Mouse (Mus musculus) hindbrain, embryonic 11.5 days (tissue): ENCODE data around the gene Zfp160. TPM values are rescaled to one million over a fixed set of nuclear protein-coding genes. Genes with fewer than 3 reads are reported as not detected.
"Not testable (repeated sequence)": the region's sequence is repeated elsewhere in the genome, so short reads cannot be mapped to it uniquely, and the experiment has no call there.

Experiments
- ATAC-seq: fragments of 200-750 bp; cut with Nextera tagmentation; 2 replicates; pipeline ENCODE4 v1.8.0; 2017; ENCODE audit warnings: mild to moderate bottlenecking, moderate TSS enrichment, moderate library complexity; ENCODE audit not compliant: low FRiP score
- DNase-seq: peaks from one replicate; pipeline ENCODE4 v3.0.0-alpha.2; 2015; ENCODE audit warnings: low spot score
- H3K27ac ChIP-seq: fragments of 300-500 bp; sonication (generic); 2 replicates; pipeline ENCODE4 v1.5.1; 2014; ENCODE audit warnings: mild to moderate bottlenecking, low read depth, low read length
- H3K27me3 ChIP-seq: fragments of 300-500 bp; sonication (generic); 2 replicates; pipeline ENCODE4 v1.6.1; 2014; ENCODE audit warnings: mild to moderate bottlenecking, low read length, moderate library complexity, mixed read lengths; ENCODE audit not compliant: control insufficient read depth, insufficient read depth
- H3K36me3 ChIP-seq: fragments of 300-500 bp; sonication (generic); 2 replicates; pipeline ENCODE4 v1.6.1; 2014; ENCODE audit warnings: mild to moderate bottlenecking, low read length, moderate library complexity, mixed read lengths; ENCODE audit not compliant: control insufficient read depth, insufficient read depth
- H3K4me1 ChIP-seq: fragments of 300-500 bp; sonication (generic); replicated peaks from 2 replicates; pipeline ENCODE4 v1.6.1; 2014; ENCODE audit warnings: low read length, mixed read lengths; ENCODE audit not compliant: control insufficient read depth, insufficient read depth
- H3K4me2 ChIP-seq: fragments of 300-500 bp; sonication (generic); replicated peaks from 2 replicates; pipeline ENCODE4 v1.6.1; 2014; ENCODE audit warnings: mild to moderate bottlenecking, low read depth, low read length
- H3K4me3 ChIP-seq: fragments of 300-500 bp; sonication (generic); 2 replicates; pipeline ENCODE4 v1.5.1; 2014; ENCODE audit warnings: low read depth, low read length
- H3K9ac ChIP-seq: fragments of 300-500 bp; sonication (generic); 2 replicates; pipeline ENCODE4 v1.6.1; 2014; ENCODE audit warnings: low read depth, low read length
- H3K9me3 ChIP-seq: fragments of 300-500 bp; sonication (generic); 2 replicates; pipeline ENCODE4 v1.6.1; 2016; ENCODE audit warnings: low read length; ENCODE audit not compliant: control insufficient read depth
- WGBS: fragments of 180-500 bp; shearing (Covaris S2); extraction: QIAGEN DNeasy Blood & Tissue Kit; methylation state at CpG from one replicate; pipeline ENCODE4 v1.1.7; 2014; 5-methylcytosine and 5-hydroxymethylcytosine counted together
- polyA plus RNA-seq: library from polyadenylated mRNA; unstranded; fragments of >200 nt; fragmentation: Nextera tagmentation; extraction: Ambion mirVana; gene quantifications from 2 replicates; pipeline ENCODE4 v1.2.1, GENCODE M21; 2014

Zfp160 gene
- polyA plus RNA-seq, 1 experiment from 2014 or later, result 19.1 TPM

DNA sequence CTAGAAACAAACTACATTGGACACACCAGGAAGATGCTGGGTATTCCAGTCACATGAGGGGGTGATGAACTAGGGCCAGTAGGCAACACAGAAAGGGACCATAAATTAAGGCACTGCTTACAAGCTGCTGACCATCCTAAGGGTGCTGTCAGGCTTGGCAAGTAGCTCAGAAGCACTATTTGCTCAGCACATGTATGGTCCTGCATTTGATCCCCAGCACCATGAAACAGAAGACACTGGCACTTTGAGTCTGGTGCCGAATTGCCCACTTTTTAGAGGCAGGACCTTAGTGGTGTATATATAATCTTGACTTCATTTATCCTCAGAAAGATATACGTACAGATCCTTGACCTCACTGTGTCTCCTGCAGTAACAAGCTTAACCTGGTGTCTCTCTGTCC is 62.3 kb downstream of the Zfp160 start:
- not testable (repeated sequence) for H3K27ac ChIP-seq, H3K4me3 ChIP-seq, H3K4me1 ChIP-seq, H3K27me3 ChIP-seq, H3K9ac ChIP-seq, ATAC-seq, H3K36me3 ChIP-seq, DNase-seq, H3K9me3 ChIP-seq, H3K4me2 ChIP-seq
- 84% methylated on average over 2 of the region's 2 CpGs for WGBS

Other genes with a start within 250 kb of the Zfp160 start
- gene Vmn1r228, start 222.7 kb upstream of the Zfp160 start, polyA plus RNA-seq, result not detected in 2 replicates
- gene Vmn1r229, start 197.3 kb upstream of the Zfp160 start, polyA plus RNA-seq, result not detected in 2 replicates
- gene Vmn1r230, start 168.5 kb upstream of the Zfp160 start, polyA plus RNA-seq, result not detected in 2 replicates
- gene Vmn1r231, start 103.8 kb upstream of the Zfp160 start, polyA plus RNA-seq, result not detected in 2 replicates
- gene Vmn1r232, start 89.2 kb upstream of the Zfp160 start, polyA plus RNA-seq, result not detected in 2 replicates
- gene Ppp2r1a, start 63.6 kb upstream of the Zfp160 start, polyA plus RNA-seq, result 549 and 551 TPM in 2 replicates
- gene Vmn1r233, start 12.4 kb upstream of the Zfp160 start, polyA plus RNA-seq, result not detected in 2 replicates
- not detected in 2 replicates for gene Vmn1r234, start 217.2 kb downstream of the Zfp160 start, polyA plus RNA-seq
- not detected in 2 replicates for gene Vmn1r235, start 247.5 kb downstream of the Zfp160 start, polyA plus RNA-seq